Mouse (Mus musculus) fat pad, adult 2 months (tissue): Measurements from ENCODE around the gene Olfr133.
"Not testable (repeated sequence)": the region's sequence is repeated elsewhere in the genome, so short reads cannot be mapped to it uniquely, and the experiment has no call there.

Source experiments
- DNase-seq: peaks from one replicate; pipeline ENCODE4 v3.0.0-alpha.2; 2011; ENCODE audit warnings: low read depth, low spot score; ENCODE audit errors: extremely low read depth

The Olfr133 gene

DNA sequence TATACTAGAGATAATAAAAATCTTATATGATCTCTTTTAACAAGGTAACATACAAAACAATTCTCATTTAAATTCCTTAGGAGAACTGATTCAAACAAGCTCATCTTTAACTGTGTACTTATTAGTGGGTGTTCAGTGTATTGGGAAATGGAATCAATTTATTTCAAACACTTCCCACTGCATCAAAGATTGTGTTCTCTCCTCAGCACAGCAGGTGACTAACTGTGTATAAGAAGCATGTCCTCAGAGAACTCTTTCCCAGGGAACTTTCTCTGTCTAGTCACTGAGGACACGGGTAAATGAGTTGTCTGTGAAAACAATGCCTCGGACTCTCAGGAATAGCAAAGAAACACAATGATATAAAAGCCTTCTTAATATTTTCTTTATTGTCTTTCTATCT is at the start of gene Olfr133:
Olfr133 (plus strand) TSS at position 301 of the 400 bp plus-strand sequence.
- no peak for DNase-seq

DNA sequence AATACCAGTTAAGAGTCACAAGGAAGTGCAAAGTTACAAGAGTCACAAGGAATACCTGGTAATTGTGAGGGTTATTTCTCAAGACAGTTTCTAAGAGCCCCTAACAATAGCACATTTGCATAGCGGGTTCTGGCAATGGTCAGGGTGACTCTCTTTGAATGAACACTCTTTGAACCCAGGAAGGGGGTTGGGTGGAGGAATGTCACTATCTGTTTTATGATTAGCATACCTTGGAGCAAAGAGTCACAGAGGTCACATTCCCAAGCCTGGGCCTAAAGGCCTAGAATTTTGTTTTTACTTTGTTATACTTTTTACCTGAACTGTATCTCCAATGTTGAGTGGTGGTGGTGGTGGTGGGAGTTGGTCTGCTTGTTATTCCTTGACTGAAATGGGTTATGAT is 20.9 kb upstream of the Olfr133 start:
- not testable (repeated sequence) for DNase-seq

DNA sequence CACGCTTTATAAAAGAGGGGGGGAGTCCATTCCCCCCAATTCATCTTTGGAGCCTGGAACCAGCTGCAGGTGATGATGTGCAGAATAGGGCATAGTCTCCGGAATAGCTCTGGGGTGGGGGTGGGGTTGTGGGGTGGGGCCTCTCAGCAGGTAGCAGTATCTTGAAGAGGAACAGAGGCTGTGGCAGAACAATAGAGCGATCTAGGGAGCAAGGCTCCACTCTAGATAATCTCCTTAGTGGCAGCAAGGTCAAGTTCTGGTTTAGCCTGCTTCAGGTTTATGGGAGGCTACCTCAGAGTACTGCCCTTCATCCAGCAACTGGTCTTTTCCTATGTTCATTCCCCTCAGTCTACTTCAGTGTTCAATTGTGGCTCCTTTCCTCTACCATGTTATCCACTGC is 19.7 kb upstream of the Olfr133 start:
- DNase-seq = not testable (repeated sequence)

DNA sequence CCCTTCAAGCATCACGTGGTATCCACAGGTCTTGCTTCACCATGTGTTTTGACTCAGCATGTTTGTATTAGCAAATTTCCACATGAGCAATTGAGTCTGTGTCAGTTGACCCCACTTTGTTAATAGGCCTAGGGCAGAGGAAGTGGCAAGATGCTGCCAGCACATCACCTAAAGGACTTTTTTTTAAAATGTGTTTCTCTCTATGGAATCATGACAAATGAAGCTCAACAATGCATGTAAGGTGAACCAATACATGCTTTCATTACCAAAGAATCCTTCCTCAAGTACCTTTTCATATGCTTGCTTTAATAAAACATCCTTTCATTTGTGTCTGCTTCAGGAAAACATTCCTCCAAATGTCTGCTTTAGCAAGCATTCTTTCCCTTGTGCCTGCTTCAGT is 10.7 kb upstream of the Olfr133 start, which contains the start of gene Olfr132:
Olfr132 (minus strand) TSS at position 101 of the 400 bp plus-strand sequence.
- DNase-seq = no peak

DNA sequence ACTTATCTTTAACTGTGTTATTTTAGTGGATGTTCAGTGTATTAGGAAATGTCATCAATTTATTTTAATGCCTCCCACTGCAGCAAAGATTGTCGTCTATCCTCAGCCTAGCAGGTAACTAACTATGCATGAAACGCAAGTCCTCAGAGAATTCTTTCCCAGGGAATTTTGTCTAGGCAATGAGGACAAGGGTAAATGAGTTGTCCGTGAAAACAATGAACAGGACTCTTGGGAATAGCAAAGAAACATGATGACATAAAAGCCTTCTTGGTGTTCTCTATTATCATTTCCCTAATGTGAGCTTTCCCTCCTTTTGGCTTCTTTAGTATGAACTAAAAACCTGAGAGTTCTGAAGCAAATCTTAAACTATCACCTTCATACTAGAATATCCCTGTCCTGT is 26.0 kb downstream of the Olfr133 start, which contains the start of gene Olfr134:
Olfr134 (plus strand) TSS at position 301 of the 400 bp plus-strand sequence.
- no peak for DNase-seq
